Mouse (Mus musculus) myocyte (in vitro differentiated cells): ENCODE data around the gene Ctbs. TPM values are rescaled to one million over a fixed set of nuclear protein-coding genes. Genes with fewer than 3 reads are reported as not detected.

Experiments
- H3K27me3 ChIP-seq: one replicate; pipeline ENCODE4 v1.6.1; 2011; ENCODE audit not compliant: control insufficient read depth, insufficient read depth, insufficient read length
- H3K36me3 ChIP-seq: one replicate; pipeline ENCODE4 v1.6.1; 2011; ENCODE audit not compliant: control insufficient read depth, insufficient read depth
- H3K4me2 ChIP-seq: one replicate; pipeline ENCODE4 v1.6.1; 2011; ENCODE audit warnings: low read depth, control low read depth
- H3K4me3 ChIP-seq: one replicate; pipeline ENCODE4 v1.5.1; 2011; ENCODE audit warnings: mild to moderate bottlenecking, control low read depth, moderate library complexity
- H3K79me2 ChIP-seq: one replicate; pipeline ENCODE4 v1.6.1; 2011; ENCODE audit not compliant: control insufficient read depth, insufficient read depth
- H3ac ChIP-seq: one replicate; pipeline ENCODE4 v1.6.1; 2011; ENCODE audit not compliant: control insufficient read depth, insufficient read length
- CEBPB ChIP-seq: IDR thresholded peaks from 2 replicates; pipeline ENCODE4 v1.6.1; 2011; ENCODE audit warnings: mild to moderate bottlenecking, moderate library complexity; ENCODE audit not compliant: poor library complexity, insufficient read depth, severe bottlenecking
- E2F4 ChIP-seq: IDR thresholded peaks from one replicate; pipeline ENCODE4 v1.6.1; 2011; ENCODE audit warnings: mild to moderate bottlenecking, control low read depth, moderate library complexity; ENCODE audit not compliant: insufficient read depth
- MAX ChIP-seq: IDR thresholded peaks from one replicate; pipeline ENCODE4 v1.6.1; 2011; ENCODE audit warnings: low read depth, mild to moderate bottlenecking, control low read depth
- MYOD1 ChIP-seq, 3 experiments: IDR thresholded peaks; one replicate each; pipeline ENCODE4 v1.6.1; 2011; ENCODE audit warnings: control low read depth in 2 of 3, low read depth in 2 of 3, mild to moderate bottlenecking in 2 of 3, moderate library complexity in 1 of 3; ENCODE audit not compliant: insufficient read length in 2 of 3, control insufficient read depth in 1 of 3
- MYOG ChIP-seq, 3 experiments: IDR thresholded peaks; one replicate each; pipeline ENCODE4 v1.6.1; 2011; ENCODE audit warnings: control low read depth in 2 of 3, low read depth in 2 of 3, mild to moderate bottlenecking in 2 of 3; ENCODE audit not compliant: insufficient read length in 2 of 3, control insufficient read depth in 1 of 3, insufficient read depth in 1 of 3
- POLR2A ChIP-seq: IDR thresholded peaks from one replicate; pipeline ENCODE4 v1.6.1; 2011; ENCODE audit warnings: low read depth, mild to moderate bottlenecking, control low read depth, moderate library complexity; ENCODE audit not compliant: insufficient read length
- POLR2AphosphoS2 ChIP-seq: IDR thresholded peaks from one replicate; pipeline ENCODE4 v1.6.1; 2011; ENCODE audit warnings: low read depth, control low read depth; ENCODE audit not compliant: insufficient read length
- REST ChIP-seq: IDR thresholded peaks from one replicate; pipeline ENCODE4 v1.6.1; 2011; ENCODE audit warnings: mild to moderate bottlenecking, control low read depth, moderate library complexity; ENCODE audit not compliant: insufficient read depth, insufficient read length
- SRF ChIP-seq: IDR thresholded peaks from one replicate; pipeline ENCODE4 v1.6.1; 2011; ENCODE audit warnings: low read depth; ENCODE audit not compliant: control insufficient read depth, insufficient read length
- TCF12 ChIP-seq: IDR thresholded peaks from one replicate; pipeline ENCODE4 v1.6.1; 2011; ENCODE audit warnings: mild to moderate bottlenecking, control low read depth; ENCODE audit not compliant: poor library complexity, insufficient read depth, severe bottlenecking
- TCF3 ChIP-seq: IDR thresholded peaks from one replicate; pipeline ENCODE4 v1.6.1; 2011; ENCODE audit warnings: low read depth, control low read depth; ENCODE audit not compliant: insufficient read length
- USF1 ChIP-seq: IDR thresholded peaks from one replicate; pipeline ENCODE4 v1.6.1; 2011; ENCODE audit warnings: low read depth, mild to moderate bottlenecking, control low read depth, moderate library complexity
- polyA plus RNA-seq: library from polyadenylated mRNA; unstranded; fragments of >200 nt; fragmentation: generic; extraction: Trizol; gene quantifications from one replicate; pipeline ENCODE4 v1.2.1, GENCODE M21; 2012; ENCODE audit warnings: missing spikeins

Gene Ctbs
- polyA plus RNA-seq, 1 experiment: 2.9 TPM

GRCm38 (mm10) chr3:146442936-146443335, 6.7 kb upstream of the Ctbs start:
- no peak overlapping the region for H3ac ChIP-seq
- no peaks in the 10 kb centered on the region for H3K36me3 ChIP-seq
- H3K27me3 ChIP-seq: no peaks in the 10 kb centered on the region
- no peak for TF ChIP-seq SRF
- H3K4me2 ChIP-seq: no peak overlapping the region
- H3K4me3 ChIP-seq: no peak overlapping the region
- H3K79me2 ChIP-seq: no peaks in the 10 kb centered on the region

- Histone ChIP-seq H3ac (no peak overlapping the region), H3K36me3 (no peaks in the 10 kb centered on the region), H3K27me3 (no peaks in the 10 kb centered on the region), H3K79me2 (no peaks in the 10 kb centered on the region), H3K4me3 (no peak overlapping the region), H3K4me2 (no peak overlapping the region)
- TF ChIP-seq E2F4 (no peak), USF1 (no peak), MAX (no peak), POLR2AphosphoS2 (no peak)
Measured at GRCm38 (mm10) chr3:146443380-146443779, 6.2 kb upstream of the Ctbs start.

- Histone ChIP-seq H3K4me2 (no peak overlapping the region), H3K36me3 (no peaks in the 10 kb centered on the region), H3K79me2 (no peaks in the 10 kb centered on the region), H3K27me3 (no peaks in the 10 kb centered on the region), H3K4me3 (no peak overlapping the region), H3ac (no peak overlapping the region)
- TF ChIP-seq MYOD1 (IDR thresholded peaks at IDR 0.05; ENCODE audit: control insufficient read depth in 1 of 3, insufficient read length in 2 of 3, low read depth in 2 of 3): no peak
- no peak for TF ChIP-seq POLR2AphosphoS2
- TF ChIP-seq MAX: no peak
- TF ChIP-seq CEBPB: no peak
- TF ChIP-seq TCF3: no peak
- TF ChIP-seq TCF12: no peak
- no peak for TF ChIP-seq REST
- TF ChIP-seq USF1: no peak
- no peak for TF ChIP-seq POLR2A
- TF ChIP-seq MYOG (IDR thresholded peaks at IDR 0.05; ENCODE audit: control insufficient read depth in 1 of 3, insufficient read depth in 1 of 3, insufficient read length in 2 of 3, low read depth in 2 of 3): no peak
- TF ChIP-seq E2F4: no peak
Measured at GRCm38 (mm10) chr3:146444880-146445279, 4.7 kb upstream of the Ctbs start.

DNA sequence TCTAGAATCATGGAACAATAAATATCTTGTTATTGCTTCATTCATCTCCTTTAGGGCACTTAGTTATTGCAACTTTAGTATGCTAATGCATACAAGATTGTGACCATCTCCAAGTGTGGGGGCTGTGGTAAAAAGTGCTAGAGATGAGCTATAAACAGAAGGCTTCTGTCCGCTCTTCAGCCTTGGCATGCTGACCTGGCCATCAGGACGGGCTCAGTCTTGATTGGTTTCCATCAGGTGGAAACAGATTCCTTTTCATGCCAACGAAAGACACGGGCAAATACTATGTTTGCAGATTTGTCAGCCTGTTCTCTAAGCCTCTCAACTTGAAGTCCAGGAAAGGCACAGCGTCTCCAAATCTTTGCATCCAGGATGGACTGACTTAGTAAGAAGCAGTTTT, 2.4 kb upstream of the Ctbs start:
- no peaks in the 10 kb centered on the region for H3K36me3 ChIP-seq

GRCm38 (mm10) chr3:146447598-146447997, 2.0 kb upstream of the Ctbs start:
- no peaks in the 10 kb centered on the region for H3K36me3 ChIP-seq
- no peak overlapping the region for H3K4me3 ChIP-seq
- no peak overlapping the region for H3K4me2 ChIP-seq
- no peak overlapping the region for H3ac ChIP-seq
- no peaks in the 10 kb centered on the region for H3K79me2 ChIP-seq
- no peak for TF ChIP-seq MAX
- no peak for TF ChIP-seq MYOG (IDR thresholded peaks at IDR 0.05; ENCODE audit: control insufficient read depth in 1 of 3, insufficient read depth in 1 of 3, insufficient read length in 2 of 3, low read depth in 2 of 3)
- TF ChIP-seq MYOD1 (IDR thresholded peaks at IDR 0.05; ENCODE audit: control insufficient read depth in 1 of 3, insufficient read length in 2 of 3, low read depth in 2 of 3): no peak
- TF ChIP-seq POLR2A: no peak
- no peak for TF ChIP-seq TCF3
- TF ChIP-seq REST: no peak
- TF ChIP-seq TCF12: no peak
- no peak for TF ChIP-seq USF1
- no peak for TF ChIP-seq E2F4
- TF ChIP-seq SRF: no peak
- no peak for TF ChIP-seq CEBPB
- H3K27me3 ChIP-seq: no peaks in the 10 kb centered on the region

More for the DNA sequence above, 2.4 kb upstream of the Ctbs start:
- Histone ChIP-seq H3K79me2 (no peaks in the 10 kb centered on the region), H3K4me2 (no peak overlapping the region), H3K27me3 (no peaks in the 10 kb centered on the region), H3ac (no peak overlapping the region), H3K4me3 (no peak overlapping the region)
- TF ChIP-seq USF1 (no peak), CEBPB (no peak), TCF12 (no peak), E2F4 (no peak), TCF3 (no peak), SRF (no peak), POLR2A (no peak), MYOD1 (IDR thresholded peaks at IDR 0.05; ENCODE audit: control insufficient read depth in 1 of 3, insufficient read length in 2 of 3, low read depth in 2 of 3) (no peak)
